Mouse (Mus musculus) forebrain, embryonic 14.5 days (tissue): ENCODE results near the gene Ube2d2b. TPM values are rescaled to one million over a fixed set of nuclear protein-coding genes. Genes with fewer than 3 reads are reported as not detected.

Experiments
- ATAC-seq: fragments of 200-750 bp; cut with Nextera tagmentation; 2 replicates; pipeline ENCODE4 v1.8.0; 2017; ENCODE audit warnings: mild to moderate bottlenecking, moderate library complexity
- DNase-seq: peaks from one replicate; pipeline ENCODE4 v3.0.0-alpha.2; 2015; ENCODE audit warnings: low spot score
- H3K27ac ChIP-seq: fragments of 300-500 bp; sonication (generic); 2 replicates; pipeline ENCODE4 v1.5.1; 2014; ENCODE audit warnings: low read depth, mild to moderate bottlenecking, control low read depth, low read length, moderate library complexity
- H3K27me3 ChIP-seq: fragments of 300-500 bp; sonication (generic); replicated peaks from 2 replicates; pipeline ENCODE4 v1.6.1; 2014; ENCODE audit warnings: low read length, control low read depth, mixed read lengths; ENCODE audit not compliant: control insufficient read depth, insufficient read depth
- H3K36me3 ChIP-seq: fragments of 300-500 bp; sonication (generic); 2 replicates; pipeline ENCODE4 v1.6.1; 2014; ENCODE audit warnings: low read length, control low read depth; ENCODE audit not compliant: control insufficient read depth, insufficient read depth
- H3K4me1 ChIP-seq: fragments of 300-500 bp; sonication (generic); 2 replicates; pipeline ENCODE4 v1.6.1; 2014; ENCODE audit warnings: antibody characterized with exemption, low read length, control low read depth; ENCODE audit not compliant: control insufficient read depth, insufficient read depth
- H3K4me2 ChIP-seq: fragments of 300-500 bp; sonication (generic); 2 replicates; pipeline ENCODE4 v1.6.1; 2014; ENCODE audit warnings: mild to moderate bottlenecking, control low read depth, low read length
- H3K4me3 ChIP-seq: fragments of 300-500 bp; sonication (generic); 2 replicates; pipeline ENCODE4 v1.5.1; 2014; ENCODE audit warnings: low read depth, low read length, control low read depth
- H3K9ac ChIP-seq: fragments of 300-500 bp; sonication (generic); 2 replicates; pipeline ENCODE4 v1.6.1; 2014; ENCODE audit warnings: mild to moderate bottlenecking, low read length, control low read depth, moderate library complexity
- H3K9me3 ChIP-seq: fragments of 300-500 bp; sonication (generic); replicated peaks from 2 replicates; pipeline ENCODE4 v1.6.1; 2016; ENCODE audit warnings: low read length, control low read depth, mixed read lengths; ENCODE audit not compliant: control insufficient read depth
- WGBS: fragments of 180-500 bp; shearing (Covaris S2); extraction: QIAGEN DNeasy Blood & Tissue Kit; methylation state at CpG from one replicate; pipeline ENCODE4 v1.1.7; 2014; 5-methylcytosine and 5-hydroxymethylcytosine counted together
- polyA plus RNA-seq: library from polyadenylated mRNA; unstranded; fragments of >200 nt; fragmentation: Nextera tagmentation; extraction: Ambion mirVana; gene quantifications from 2 replicates; pipeline ENCODE4 v1.2.1, GENCODE M21; 2014

Gene Ube2d2b
- polyA plus RNA-seq, 1 experiment from 2014 or later, result 0.13 TPM

DNA sequence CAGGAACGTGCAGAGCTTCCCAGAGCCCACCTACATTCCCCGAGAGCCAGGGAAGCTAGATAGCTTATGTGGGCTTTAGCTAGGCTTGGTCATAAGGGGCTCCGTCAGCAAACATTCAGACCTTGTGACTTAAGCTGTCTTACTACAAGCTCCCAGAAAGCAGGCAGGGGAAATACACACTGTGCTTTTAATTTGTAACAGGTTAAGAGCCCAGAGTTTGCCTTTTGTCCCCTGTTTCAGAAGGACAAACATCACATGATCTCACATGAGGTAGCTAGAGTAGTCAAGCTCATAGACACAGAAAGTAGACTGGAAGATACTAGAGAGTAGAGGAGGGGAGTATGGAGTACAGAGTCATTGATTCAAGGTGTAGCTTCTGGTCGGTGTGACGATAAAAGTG lies 50.8 kb downstream of the Ube2d2b start:
- DNase-seq (no peak), ATAC-seq (no peak)
- WGBS, result 78% methylated on average over 5 of the region's 5 CpGs
- Histone ChIP-seq H3K27me3 (no peaks in the 10 kb centered on the region), H3K4me2 (no peak overlapping the region), H3K9me3 (no peaks in the 10 kb centered on the region), H3K9ac (no peak overlapping the region), H3K4me1 (no peaks in the 10 kb centered on the region), H3K4me3 (no peak overlapping the region), H3K36me3 (no peaks in the 10 kb centered on the region), H3K27ac (no peak overlapping the region)

Other genes starting within 250 kb of the Ube2d2b start
- gene Rpap2, start 232.7 kb upstream of the Ube2d2b start, polyA plus RNA-seq, result 23.5 and 25.1 TPM in 2 replicates
- gene Glmn, start 232.2 kb upstream of the Ube2d2b start, polyA plus RNA-seq, result 26.2 and 35.1 TPM in 2 replicates
- gene Gfi1, start 104.1 kb upstream of the Ube2d2b start, polyA plus RNA-seq, result not detected in 2 replicates
- gene Evi5, start 45.0 kb downstream of the Ube2d2b start, polyA plus RNA-seq, result 38.8 and 46.2 TPM in 2 replicates
- gene Rpl5, start 70.4 kb downstream of the Ube2d2b start, polyA plus RNA-seq, result 63.5 and 65.3 TPM in 2 replicates
- gene Fam69a, start 157.0 kb downstream of the Ube2d2b start, polyA plus RNA-seq, result 34.1 and 34.2 TPM in 2 replicates
- 128 and 139 TPM in 2 replicates for gene Mtf2, start 235.6 kb downstream of the Ube2d2b start, polyA plus RNA-seq